Mouse (Mus musculus): ENCODE measurements at regions not wholly inside any gene's neighbourhood (a gene's known extent, or its start where the extent isn't known, plus 50 kb on each side); places are given as distances from the start of the nearest gene placed in this dataset.

GRCm38 (mm10) chr6:117563159-117563558 lies 277.8 kb upstream of the Zfp637 start:
- Histone ChIP-seq H3K9me3 (replicated peaks; ENCODE audit: insufficient read depth, low read length) (no peaks in the 10 kb centered on the region), H3K4me1 (ENCODE audit: control insufficient read depth in 1 of 2, insufficient read depth in 2 of 2, low read length in 2 of 2) (no peaks in the 10 kb centered on the region), H3K36me3 (ENCODE audit: control insufficient read depth in 1 of 2, insufficient read depth in 2 of 2, low read length in 2 of 2) (no peaks in the 10 kb centered on the region), H3K4me3 (ENCODE audit: control insufficient read depth in 1 of 2, insufficient read depth in 1 of 2, low read depth in 2 of 2, low read length in 2 of 2) (no peak overlapping the region), H3K9ac (ENCODE audit: control insufficient read depth, low read depth, low read length, poor library complexity, severe bottlenecking) (no peak overlapping the region), H3K27ac (ENCODE audit: control insufficient read depth, low read depth, low read length) (no peak overlapping the region), H3K79me2 (ENCODE audit: control insufficient read depth, insufficient read depth, low read length, poor library complexity) (no peaks in the 10 kb centered on the region), H3K27me3 (ENCODE audit: control insufficient read depth in 1 of 2, insufficient read depth in 2 of 2, low read length in 2 of 2) (no peaks in the 10 kb centered on the region)
- no peak for DNase-seq (ENCODE audit: low read depth, low spot score)
- no peak for TF ChIP-seq TCF12 (IDR thresholded peaks at IDR 0.05; ENCODE audit: low read depth, low read length)
- no peak for TF ChIP-seq ETS1 (IDR thresholded peaks at IDR 0.05; ENCODE audit: low read depth, low read length)
- no peak for TF ChIP-seq MAFK (IDR thresholded peaks at IDR 0.05; ENCODE audit: borderline replicate concordance, low read depth, low read length)
- no peak for TF ChIP-seq E2F4 (IDR thresholded peaks at IDR 0.05; ENCODE audit: borderline replicate concordance, low read depth, low read length)
- TF ChIP-seq NRF1 (IDR thresholded peaks at IDR 0.05; ENCODE audit: insufficient read depth, low read depth, low read length, poor library complexity, severe bottlenecking) = no peak
- TF ChIP-seq MYC (IDR thresholded peaks at IDR 0.05; ENCODE audit: low read depth, low read length) = no peak
- TF ChIP-seq MAZ (IDR thresholded peaks at IDR 0.05; ENCODE audit: low read depth, low read length) = no peak
- TF ChIP-seq HCFC1 (IDR thresholded peaks at IDR 0.05; ENCODE audit: low read depth, low read length) = no peak

GRCm38 (mm10) chr6:117563704-117564103 lies 277.3 kb upstream of the Zfp637 start:
- Histone ChIP-seq H3K4me1 (ENCODE audit: control insufficient read depth in 1 of 2, insufficient read depth in 2 of 2, low read length in 2 of 2) (no peaks in the 10 kb centered on the region), H3K9ac (ENCODE audit: control insufficient read depth, low read depth, low read length, poor library complexity, severe bottlenecking) (no peak overlapping the region), H3K79me2 (ENCODE audit: control insufficient read depth, insufficient read depth, low read length, poor library complexity) (no peaks in the 10 kb centered on the region), H3K27ac (ENCODE audit: control insufficient read depth, low read depth, low read length) (no peak overlapping the region), H3K9me3 (replicated peaks; ENCODE audit: insufficient read depth, low read length) (no peaks in the 10 kb centered on the region), H3K27me3 (ENCODE audit: control insufficient read depth in 1 of 2, insufficient read depth in 2 of 2, low read length in 2 of 2) (no peaks in the 10 kb centered on the region), H3K4me3 (ENCODE audit: control insufficient read depth in 1 of 2, insufficient read depth in 1 of 2, low read depth in 2 of 2, low read length in 2 of 2) (no peak overlapping the region), H3K36me3 (ENCODE audit: control insufficient read depth in 1 of 2, insufficient read depth in 2 of 2, low read length in 2 of 2) (no peaks in the 10 kb centered on the region)
- DNase-seq (ENCODE audit: low read depth, low spot score) = no peak
- TF ChIP-seq TBP (IDR thresholded peaks at IDR 0.05; ENCODE audit: low read depth, low read length) (no peak), ETS1 (IDR thresholded peaks at IDR 0.05; ENCODE audit: low read depth, low read length) (no peak), RAD21 (IDR thresholded peaks at IDR 0.05; ENCODE audit: low read depth, low read length) (no peak), ZC3H11A (IDR thresholded peaks at IDR 0.05; ENCODE audit: low read depth, low read length) (no peak), CTCF (IDR thresholded peaks at IDR 0.05 in 2 of 3, conservative IDR thresholded peaks at IDR 0.05 in 1 of 3; ENCODE audit: control insufficient read depth in 1 of 3, insufficient read depth in 1 of 3, low read depth in 2 of 3, low read length in 3 of 3, poor library complexity in 1 of 3, severe bottlenecking in 1 of 3) (no peak), HCFC1 (IDR thresholded peaks at IDR 0.05; ENCODE audit: low read depth, low read length) (no peak), MAZ (IDR thresholded peaks at IDR 0.05; ENCODE audit: low read depth, low read length) (no peak), MYC (IDR thresholded peaks at IDR 0.05; ENCODE audit: low read depth, low read length) (no peak), GATA1 (IDR thresholded peaks at IDR 0.05; ENCODE audit: low read depth, low read length) (no peak), ZNF384 (IDR thresholded peaks at IDR 0.05; ENCODE audit: low read depth, low read length) (no peak), RCOR1 (IDR thresholded peaks at IDR 0.05; ENCODE audit: low read depth, low read length) (no peak), E2F4 (IDR thresholded peaks at IDR 0.05; ENCODE audit: borderline replicate concordance, low read depth, low read length) (no peak), ZKSCAN1 (IDR thresholded peaks at IDR 0.05; ENCODE audit: low read depth, low read length) (no peak)
